Mouse (Mus musculus): ENCODE data around the gene Dgcr8.

The Dgcr8 gene

GRCm38 (mm10) chr16:18249364-18249967, 39.6 kb downstream of the Dgcr8 start:
- peak; percentile 44 to 50 for DNase-seq (ENCODE audit: low spot score in 2 of 2)

GRCm38 (mm10) chr16:18248433-18249363, 40.3 kb downstream of the Dgcr8 start, which contains the start of the genes Trmt2a and Ranbp1:
TSS of gene Trmt2a (plus strand) at chr16:18248679.
TSS of gene Ranbp1 (minus strand) at chr16:18248732.
- peak; percentile 98 for DNase-seq (ENCODE audit: low spot score in 2 of 2)

GRCm38 (mm10) chr16:18247521-18248399, 41.3 kb downstream of the Dgcr8 start:
- DNase-seq (ENCODE audit: low spot score in 2 of 2), result peak in 1 of 2 experiments; percentile 33

- no peak for DNase-seq (ENCODE audit: low spot score in 2 of 2)
Observed at GRCm38 (mm10) chr16:18241581-18241980, 47.5 kb downstream of the Dgcr8 start.

- no peak for DNase-seq (ENCODE audit: low spot score in 2 of 2)
Observed at GRCm38 (mm10) chr16:18236676-18237501, 52.2 kb downstream of the Dgcr8 start.

DNA sequence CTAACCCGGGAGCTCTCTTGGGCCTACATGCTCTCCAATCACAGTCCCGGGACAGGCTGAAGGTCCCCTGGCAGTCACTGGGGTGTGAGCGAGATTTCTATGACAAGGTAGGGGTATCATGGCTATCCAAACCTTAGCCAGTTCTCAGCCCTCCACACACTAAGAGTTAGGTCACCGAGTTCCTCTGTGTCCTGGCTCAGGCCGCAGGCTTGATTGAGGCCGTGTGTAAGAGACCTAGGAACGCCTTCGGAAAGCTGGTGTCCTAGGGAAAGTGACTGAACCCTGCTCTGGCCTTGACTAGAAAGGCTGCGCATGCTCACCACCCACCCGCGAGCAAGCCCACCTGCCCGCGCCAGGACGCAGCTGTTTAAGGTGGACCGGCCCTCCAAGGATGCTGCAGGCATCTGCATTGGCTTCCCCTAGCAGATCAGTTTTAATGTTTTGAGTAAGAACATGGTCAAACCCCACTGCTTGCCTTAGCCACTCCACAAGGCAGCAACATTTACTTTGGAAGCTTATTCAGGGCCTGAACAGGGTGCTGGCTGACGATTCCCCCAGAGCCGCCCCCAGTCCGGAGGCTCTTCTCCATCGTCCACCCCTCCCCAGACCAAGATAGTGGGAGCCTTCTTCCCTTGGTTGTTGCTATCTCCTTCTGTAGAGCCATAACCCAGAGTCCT, 53.5 kb downstream of the Dgcr8 start:
- peak; percentile 74 to 75 for DNase-seq (ENCODE audit: low spot score in 2 of 2)

DNA sequence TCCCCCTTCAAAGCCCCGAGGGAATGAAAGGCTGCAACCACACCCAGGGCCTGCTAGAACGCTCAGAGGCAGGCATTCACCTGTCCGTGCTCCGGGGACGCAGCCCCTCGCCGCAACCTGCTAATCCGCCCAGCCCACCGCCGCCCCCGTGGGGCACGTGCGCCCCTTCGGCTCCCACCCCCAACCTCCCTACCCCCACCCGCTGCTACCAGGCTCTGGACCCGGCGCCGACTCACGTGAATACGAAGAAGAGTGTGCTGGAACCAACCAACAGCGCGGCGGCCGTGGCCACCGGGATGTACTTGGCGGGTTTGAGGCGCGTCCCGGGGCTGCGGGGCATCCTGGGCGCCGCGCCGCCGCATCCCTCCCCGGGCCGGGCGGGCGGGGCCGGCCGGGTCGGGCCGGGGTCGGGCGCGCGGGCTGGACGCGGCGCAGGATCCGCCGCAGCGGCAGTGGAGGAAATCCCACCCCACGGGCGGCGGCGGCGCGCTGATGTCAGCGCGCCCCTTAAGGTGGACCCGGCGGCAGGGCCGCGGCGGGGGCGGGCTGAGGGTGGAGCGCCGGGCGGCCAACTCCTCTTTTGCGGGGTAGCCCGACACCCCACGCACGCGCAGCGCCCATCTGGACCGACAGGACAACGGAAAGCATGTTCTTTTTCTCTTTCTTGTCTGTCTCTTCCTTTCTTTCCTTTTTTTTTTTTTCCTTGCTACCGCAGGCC, 54.2 kb downstream of the Dgcr8 start, which contains the start of gene Zdhhc8:
Gene Zdhhc8 (minus strand): TSS at position 466 of the 718 bp plus-strand sequence.
- peak; percentile 76 to 79 for DNase-seq (ENCODE audit: low spot score in 2 of 2)

DNA sequence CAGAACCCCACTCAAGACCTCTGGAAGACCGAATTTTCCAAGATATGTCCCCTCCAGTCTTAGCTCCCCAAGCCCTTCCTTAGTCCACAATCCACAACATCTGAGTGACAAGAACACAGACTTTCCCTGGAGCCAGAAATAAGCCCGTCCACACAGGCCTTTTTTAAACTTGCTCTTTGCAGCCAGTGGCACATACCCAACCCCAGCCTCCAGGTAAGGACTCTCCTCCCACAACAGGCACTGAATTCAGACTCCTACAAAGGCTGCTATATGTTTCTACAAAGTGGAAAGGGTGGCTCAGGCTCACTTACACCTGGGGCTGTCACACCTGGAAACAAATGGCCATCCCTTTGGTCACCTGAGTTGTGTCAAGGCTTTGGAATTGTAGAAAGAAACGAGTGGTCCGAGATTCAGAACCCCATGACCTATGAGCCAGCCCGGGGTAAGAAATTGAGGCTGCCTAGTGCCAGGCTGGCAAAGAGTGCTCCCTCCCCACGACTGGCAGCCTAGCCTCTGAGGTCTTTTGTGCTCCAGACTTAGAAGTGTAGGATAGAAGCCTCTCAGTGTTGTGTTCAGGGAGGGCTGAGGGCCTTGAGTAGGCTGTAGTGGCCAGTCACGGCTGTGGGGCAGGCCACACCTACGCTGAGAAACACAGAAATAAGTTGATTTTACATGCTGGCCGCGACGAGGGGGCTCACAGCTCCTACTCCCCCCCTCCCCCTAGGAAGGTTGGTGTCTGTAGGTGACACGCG, 55.0 kb downstream of the Dgcr8 start:
- DNase-seq (ENCODE audit: low spot score in 2 of 2), result no peak

- no peak for DNase-seq (ENCODE audit: low spot score in 2 of 2)
Observed at GRCm38 (mm10) chr16:18233451-18233850, 55.6 kb downstream of the Dgcr8 start.

GRCm38 (mm10) chr16:18231451-18231850, 57.6 kb downstream of the Dgcr8 start:
- no peak for DNase-seq (ENCODE audit: low spot score in 2 of 2)

DNA sequence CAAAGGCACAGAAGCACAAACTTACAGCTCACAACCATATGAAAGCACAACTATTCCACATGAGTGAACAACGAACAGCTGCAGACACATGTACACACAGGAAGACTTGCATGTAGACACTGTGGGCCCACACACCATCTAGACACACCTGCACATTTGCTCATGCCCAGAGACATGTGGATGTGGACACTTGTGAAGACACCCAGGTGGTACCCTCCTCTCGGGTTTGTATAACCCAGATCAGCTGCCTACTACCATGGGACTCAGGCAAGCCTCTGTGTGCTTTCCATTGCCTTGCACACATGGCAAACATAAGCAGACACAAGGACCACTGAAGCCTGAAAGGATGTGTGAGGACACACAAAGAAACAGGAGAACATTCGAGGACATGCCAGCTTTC, 58.0 kb downstream of the Dgcr8 start:
- no peak for DNase-seq (ENCODE audit: low spot score in 2 of 2)

GRCm38 (mm10) chr16:18230617-18231016, 58.4 kb downstream of the Dgcr8 start:
- DNase-seq (ENCODE audit: low spot score in 2 of 2), result no peak

DNA sequence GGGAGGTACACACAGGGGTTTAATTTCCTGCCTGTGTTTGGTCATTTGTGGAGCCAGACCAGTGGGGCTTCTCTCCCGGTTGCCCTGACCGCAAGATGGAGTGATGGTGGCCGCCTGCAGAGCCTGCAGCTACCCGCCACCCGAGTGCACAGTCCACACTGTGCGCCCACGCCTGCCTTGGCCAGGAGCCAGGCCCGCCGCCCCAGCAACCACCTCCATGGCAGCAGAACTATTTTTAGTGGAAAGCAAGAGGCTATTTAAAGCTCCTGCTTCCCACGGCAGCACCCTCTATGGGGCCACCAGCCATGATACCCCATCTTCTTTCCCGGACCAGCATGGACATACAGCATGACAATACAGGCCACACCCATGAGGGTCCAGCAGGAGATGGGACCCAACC, 59.4 kb downstream of the Dgcr8 start:
- peak; percentile 89 to 95 for DNase-seq (ENCODE audit: low spot score in 2 of 2)

GRCm38 (mm10) chr16:18228856-18229255, 60.2 kb downstream of the Dgcr8 start:
- no peak for DNase-seq (ENCODE audit: low spot score in 2 of 2)

DNA sequence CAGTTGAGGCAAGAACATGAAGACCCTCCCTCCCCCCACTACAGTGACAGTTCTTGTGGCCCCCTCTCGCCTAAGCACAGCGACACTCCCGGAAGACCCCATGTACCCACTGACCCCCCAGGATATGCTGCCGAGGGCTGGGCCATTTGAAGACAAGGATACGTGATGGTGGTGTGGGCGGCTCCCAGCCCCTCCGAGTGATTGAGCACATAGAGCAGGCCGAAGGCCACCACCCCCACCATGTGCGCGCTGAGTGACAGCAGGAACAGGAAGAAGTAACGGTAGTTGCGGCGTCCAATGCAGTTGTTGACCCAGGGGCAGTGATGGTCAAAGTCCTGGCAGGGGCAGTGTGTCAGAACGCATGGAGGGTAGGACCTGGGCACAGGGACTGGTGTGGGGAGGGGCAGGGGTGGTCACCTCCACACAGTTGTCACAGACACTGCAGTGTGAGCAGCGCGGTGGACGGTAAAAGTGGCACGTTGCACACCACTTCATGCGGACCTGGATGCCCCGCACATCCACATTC, 61.1 kb downstream of the Dgcr8 start:
- no peak for DNase-seq (ENCODE audit: low spot score in 2 of 2)

DNA sequence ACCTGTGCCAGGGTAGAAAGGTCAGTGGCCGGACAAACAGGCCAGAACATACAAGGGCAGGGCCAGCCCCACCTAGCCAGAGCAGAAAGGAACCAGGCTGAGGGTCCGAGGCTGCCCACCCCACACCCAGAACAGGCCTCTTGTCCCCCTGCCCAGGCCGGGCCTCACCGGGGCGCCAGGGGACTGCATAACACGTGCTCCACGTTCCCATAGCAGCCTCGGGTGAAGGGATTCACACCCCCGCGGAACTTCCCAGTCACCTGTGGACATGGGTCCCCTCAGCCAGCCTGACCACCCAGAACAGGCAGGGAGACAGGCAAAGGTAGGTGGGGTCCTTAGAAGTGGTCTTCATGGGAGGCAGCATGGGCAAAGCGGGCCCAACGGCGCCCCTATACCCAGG, 61.9 kb downstream of the Dgcr8 start:
- DNase-seq (ENCODE audit: low spot score in 2 of 2), result no peak

GRCm38 (mm10) chr16:18222188-18222587, 66.9 kb downstream of the Dgcr8 start:
- no peak for DNase-seq (ENCODE audit: low spot score in 2 of 2)

DNA sequence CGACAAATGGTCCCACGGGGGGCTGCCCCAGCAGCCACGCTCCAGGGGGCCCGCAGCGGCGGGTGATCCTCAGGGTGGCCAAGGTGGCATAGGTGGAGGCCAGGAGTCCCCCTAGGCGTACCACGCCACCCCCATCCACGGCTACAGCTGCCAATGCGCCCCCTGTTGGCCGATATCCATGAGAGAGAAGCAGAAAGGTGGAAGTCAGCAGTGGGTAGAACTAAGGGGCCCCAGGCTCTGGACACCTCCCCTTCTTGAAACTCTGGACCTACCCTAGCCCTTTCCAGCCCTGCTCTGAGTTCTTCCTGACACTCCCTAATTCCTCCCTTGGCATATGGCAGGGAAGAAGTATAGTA, 67.5 kb downstream of the Dgcr8 start:
- DNase-seq (ENCODE audit: low spot score in 2 of 2), result no peak
